Mouse (Mus musculus) midbrain, embryonic 14.5 days (tissue): ENCODE measurements at regions not wholly inside any gene's neighbourhood (a gene's known extent, or its start where the extent isn't known, plus 50 kb on each side); places are given as distances from the start of the nearest gene placed in this dataset.
A peak's percentile ranks its signal among the peaks of the same experiment; 100 is the strongest.

ENCODE experiments used
- ATAC-seq: fragments of 200-750 bp; cut with Nextera tagmentation; 2 replicates; pipeline ENCODE4 v1.8.0; 2017; ENCODE audit warnings: moderate number of reproducible peaks, moderate library complexity; ENCODE audit not compliant: low FRiP score, low TSS enrichment
- DNase-seq: peaks from one replicate; pipeline ENCODE4 v3.0.0-alpha.2; 2015
- H3K27ac ChIP-seq: fragments of 300-500 bp; sonication (generic); replicated peaks from 2 replicates; pipeline ENCODE4 v1.5.1; 2014; ENCODE audit warnings: mild to moderate bottlenecking, low read depth, low read length, moderate library complexity
- H3K27me3 ChIP-seq: fragments of 300-500 bp; sonication (generic); 2 replicates; pipeline ENCODE4 v1.6.1; 2014; ENCODE audit warnings: low read length, control low read depth, mixed read lengths; ENCODE audit not compliant: control insufficient read depth, insufficient read depth
- H3K36me3 ChIP-seq: fragments of 300-500 bp; sonication (generic); 2 replicates; pipeline ENCODE4 v1.6.1; 2014; ENCODE audit warnings: low read length, control low read depth; ENCODE audit not compliant: control insufficient read depth, insufficient read depth
- H3K4me1 ChIP-seq: fragments of 300-500 bp; sonication (generic); 2 replicates; pipeline ENCODE4 v1.6.1; 2014; ENCODE audit warnings: mild to moderate bottlenecking, antibody characterized with exemption, low read length, control low read depth; ENCODE audit not compliant: control insufficient read depth, insufficient read depth
- H3K4me2 ChIP-seq: fragments of 300-500 bp; sonication (generic); 2 replicates; pipeline ENCODE4 v1.6.1; 2014; ENCODE audit warnings: mild to moderate bottlenecking, low read length, moderate library complexity
- H3K4me3 ChIP-seq: fragments of 300-500 bp; sonication (generic); replicated peaks from 2 replicates; pipeline ENCODE4 v1.5.1; 2014; ENCODE audit warnings: low read depth, low read length
- H3K9ac ChIP-seq: fragments of 300-500 bp; sonication (generic); replicated peaks from 2 replicates; pipeline ENCODE4 v1.6.1; 2014; ENCODE audit warnings: mild to moderate bottlenecking, low read length, moderate library complexity
- H3K9me3 ChIP-seq: fragments of 300-500 bp; sonication (generic); 2 replicates; pipeline ENCODE4 v1.6.1; 2016; ENCODE audit warnings: low read length, control low read depth, mixed read lengths; ENCODE audit not compliant: control insufficient read depth
- WGBS: fragments of 180-500 bp; shearing (Covaris S2); extraction: QIAGEN DNeasy Blood & Tissue Kit; methylation state at CpG from one replicate; pipeline ENCODE4 v1.1.7; 2014; 5-methylcytosine and 5-hydroxymethylcytosine counted together

GRCm38 (mm10) chr12:97398582-97398945 lies 860.7 kb downstream of the Galc start:
- DNase-seq (no peak), ATAC-seq (no peak)
- Histone ChIP-seq H3K9ac (no peak overlapping the region), H3K36me3 (no peaks in the 10 kb centered on the region), H3K27ac (no peak overlapping the region), H3K4me3 (no peak overlapping the region), H3K4me1 (peaks cover 5% of the 10 kb centered on the region; the same call in 1 of the 2 replicates), H3K27me3 (no peaks in the 10 kb centered on the region), H3K4me2 (no peak overlapping the region), H3K9me3 (no peaks in the 10 kb centered on the region)
- WGBS, result 50% methylated on average over 3 of the region's 3 CpGs

- Histone ChIP-seq H3K4me3 (no peak overlapping the region), H3K9me3 (no peaks in the 10 kb centered on the region), H3K36me3 (no peaks in the 10 kb centered on the region), H3K4me2 (no peak overlapping the region), H3K9ac (no peak overlapping the region), H3K4me1 (peaks cover 5% of the 10 kb centered on the region; the same call in 1 of the 2 replicates), H3K27me3 (no peaks in the 10 kb centered on the region), H3K27ac (no peak overlapping the region)
- ATAC-seq (no peak), DNase-seq (no peak)
- WGBS, result 84% methylated on average over 5 of the region's 7 CpGs
These were observed 861.2 kb downstream of the Galc start for GRCm38 (mm10) chr12:97397850-97398581.

- H3K36me3 ChIP-seq, result no peaks in the 10 kb centered on the region
These were observed 897.5 kb downstream of the Galc start for GRCm38 (mm10) chr12:97361804-97362203.

GRCm38 (mm10) chr12:97360656-97361055 lies 898.6 kb downstream of the Galc start:
- no peaks in the 10 kb centered on the region for H3K27me3 ChIP-seq
- H3K4me2 ChIP-seq, result no peak overlapping the region
- no peaks in the 10 kb centered on the region for H3K9me3 ChIP-seq
- WGBS, result 31% methylated on average over 2 of the region's 2 CpGs
- H3K27ac ChIP-seq, result no peak overlapping the region
- H3K4me3 ChIP-seq, result no peak overlapping the region
- H3K4me1 ChIP-seq, result no peaks in the 10 kb centered on the region
- ATAC-seq (no peak), DNase-seq (peak; percentile 42)
- no peaks in the 10 kb centered on the region for H3K36me3 ChIP-seq
- no peak overlapping the region for H3K9ac ChIP-seq

More at GRCm38 (mm10) chr12:97361804-97362203, 897.5 kb downstream of the Galc start:
- H3K4me1 ChIP-seq, result no peaks in the 10 kb centered on the region
- no peak overlapping the region for H3K4me2 ChIP-seq
- ATAC-seq, result no peak
- no peaks in the 10 kb centered on the region for H3K27me3 ChIP-seq
- no peak for DNase-seq
- H3K9ac ChIP-seq, result no peak overlapping the region
- H3K4me3 ChIP-seq, result no peak overlapping the region
- 62% methylated on average over 3 of the region's 3 CpGs for WGBS
- no peak overlapping the region for H3K27ac ChIP-seq
- no peaks in the 10 kb centered on the region; the same call in 1 of the 2 replicates for H3K9me3 ChIP-seq

- no peak overlapping the region for H3K4me3 ChIP-seq
- H3K27ac ChIP-seq, result no peak overlapping the region
- no peaks in the 10 kb centered on the region for H3K9me3 ChIP-seq
- 42% methylated on average over 3 of the region's 3 CpGs for WGBS
- no peak for DNase-seq
- no peaks in the 10 kb centered on the region for H3K27me3 ChIP-seq
- no peak overlapping the region for H3K9ac ChIP-seq
- ATAC-seq, result no peak
- no peaks in the 10 kb centered on the region for H3K4me1 ChIP-seq
- H3K4me2 ChIP-seq, result no peak overlapping the region
- no peaks in the 10 kb centered on the region for H3K36me3 ChIP-seq
These were observed 932.7 kb downstream of the Galc start for GRCm38 (mm10) chr12:97326582-97326981.

GRCm38 (mm10) chr12:97312282-97313040 lies 946.8 kb downstream of the Galc start:
- Histone ChIP-seq H3K4me2 (no peak overlapping the region), H3K4me3 (no peak overlapping the region), H3K4me1 (no peaks in the 10 kb centered on the region), H3K27ac (no peak overlapping the region), H3K36me3 (no peaks in the 10 kb centered on the region), H3K9me3 (no peaks in the 10 kb centered on the region), H3K27me3 (no peaks in the 10 kb centered on the region), H3K9ac (no peak overlapping the region)
- no peak for ATAC-seq
- DNase-seq, result no peak
- WGBS, result 67% methylated on average over 5 of the region's 5 CpGs

GRCm38 (mm10) chr12:97278792-97279191 lies 980.5 kb downstream of the Galc start:
- Histone ChIP-seq H3K4me3 (no peak overlapping the region), H3K9ac (no peak overlapping the region), H3K4me1 (no peaks in the 10 kb centered on the region), H3K27ac (no peak overlapping the region), H3K36me3 (no peaks in the 10 kb centered on the region), H3K9me3 (no peaks in the 10 kb centered on the region), H3K27me3 (no peaks in the 10 kb centered on the region), H3K4me2 (no peak overlapping the region)
- no peak for DNase-seq
- 86% methylated on average over 2 of the region's 2 CpGs for WGBS
- ATAC-seq, result no peak

- Histone ChIP-seq H3K27me3 (no peaks in the 10 kb centered on the region), H3K4me3 (no peak overlapping the region), H3K9ac (no peak overlapping the region), H3K36me3 (no peaks in the 10 kb centered on the region), H3K4me1 (no peaks in the 10 kb centered on the region), H3K4me2 (no peak overlapping the region), H3K27ac (no peak overlapping the region), H3K9me3 (no peaks in the 10 kb centered on the region)
- WGBS, result 75% methylated on average over 1 of the region's 1 CpGs
- DNase-seq, result peak; percentile 58
- no peak for ATAC-seq
These were observed 980.9 kb downstream of the Galc start for GRCm38 (mm10) chr12:97278331-97278730.
